Mouse (Mus musculus): ENCODE results near the gene Ints11.

DNA sequence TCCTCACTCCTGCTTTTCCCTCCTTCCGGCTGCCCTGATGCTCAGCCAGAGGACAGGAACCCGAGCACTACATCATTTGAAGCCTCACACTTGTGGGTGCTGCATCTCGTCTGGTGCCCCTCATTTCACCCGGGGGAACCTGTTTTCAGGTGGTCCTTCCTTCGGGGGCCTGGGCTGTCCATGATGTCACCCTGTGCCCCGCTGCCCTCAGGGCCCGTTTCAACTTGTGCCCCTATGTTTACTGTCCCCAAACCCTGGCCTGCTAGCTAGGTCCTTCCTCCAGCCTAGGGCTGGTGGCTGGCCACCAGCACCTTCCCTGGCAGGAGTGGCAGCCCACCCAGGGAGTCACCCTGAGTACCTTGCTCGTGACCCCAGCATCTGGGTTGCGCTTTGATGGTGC lies 36.8 kb downstream of the Ints11 start:
- TF ChIP-seq EP300 (IDR thresholded peaks at IDR 0.05; ENCODE audit: low read depth) (no peak), CTCF (IDR thresholded peaks at IDR 0.05; ENCODE audit: low read depth) (no peak)

Measured in heart, postnatal 0 days (tissue).